Mouse (Mus musculus): ENCODE results near the gene Abcg1. TPM values are rescaled to one million over a fixed set of nuclear protein-coding genes. Genes with fewer than 3 reads are reported as not detected.
A peak's percentile ranks its signal among the peaks of the same experiment; 100 is the strongest.

The Abcg1 gene
- polyA plus RNA-seq, 1 experiment, result not detected

- WGBS, result 59% methylated on average over 9 of the region's 9 CpGs
- Histone ChIP-seq H3K4me3 (ENCODE audit: insufficient read depth, low read depth, low read length) (no peak overlapping the region), H3K27ac (ENCODE audit: insufficient read depth, low read depth, low read length) (no peak overlapping the region), H3K4me1 (ENCODE audit: control insufficient read depth, insufficient read depth, low read length) (no peaks in the 10 kb centered on the region; the same call in 1 of the 2 replicates)
- no peak for TF ChIP-seq POLR2A (IDR thresholded peaks at IDR 0.05; ENCODE audit: insufficient read depth, low read depth, low read length)
- TF ChIP-seq CTCF (IDR thresholded peaks at IDR 0.05; ENCODE audit: insufficient read depth, low read depth, low read length), result no peak
Measured at GRCm38 (mm10) chr17:31125548-31126266, 68.2 kb downstream of the Abcg1 start.

GRCm38 (mm10) chr17:31128708-31129318 is 71.3 kb downstream of the Abcg1 start:
- Histone ChIP-seq H3K4me3 (ENCODE audit: insufficient read depth, low read depth, low read length) (no peak overlapping the region), H3K27ac (ENCODE audit: insufficient read depth, low read depth, low read length) (no peak overlapping the region), H3K4me1 (ENCODE audit: control insufficient read depth, insufficient read depth, low read length) (peaks cover 2% of the 10 kb centered on the region; the same call in 1 of the 2 replicates)
- 87% methylated on average over 9 of the region's 9 CpGs for WGBS
- no peak for TF ChIP-seq CTCF (IDR thresholded peaks at IDR 0.05; ENCODE audit: insufficient read depth, low read depth, low read length)
- TF ChIP-seq POLR2A (IDR thresholded peaks at IDR 0.05; ENCODE audit: insufficient read depth, low read depth, low read length), result no peak

- 57% methylated on average over 2 of the region's 2 CpGs for WGBS
- TF ChIP-seq CTCF (IDR thresholded peaks at IDR 0.05; ENCODE audit: insufficient read depth, low read depth, low read length) (no peak), POLR2A (IDR thresholded peaks at IDR 0.05; ENCODE audit: insufficient read depth, low read depth, low read length) (no peak)
- Histone ChIP-seq H3K27ac (ENCODE audit: insufficient read depth, low read depth, low read length) (no peak within 1 kb of the TSS), H3K4me3 (ENCODE audit: insufficient read depth, low read depth, low read length) (no peak within 1 kb of the TSS), H3K4me1 (ENCODE audit: control insufficient read depth, insufficient read depth, low read length) (peaks cover 4% of the 10 kb centered on the region; the same call in 1 of the 2 replicates)
Measured at GRCm38 (mm10) chr17:31129452-31129851, 72.0 kb downstream of the Abcg1 start, which contains the start of gene Tff3. Gene Tff3 (minus strand): TSS chr17:31129646.

- Histone ChIP-seq H3K27ac (ENCODE audit: insufficient read depth, low read depth, low read length) (no peak overlapping the region), H3K4me1 (ENCODE audit: control insufficient read depth, insufficient read depth, low read length) (peaks cover 4% of the 10 kb centered on the region; the same call in 1 of the 2 replicates), H3K4me3 (ENCODE audit: insufficient read depth, low read depth, low read length) (no peak overlapping the region)
- TF ChIP-seq POLR2A (IDR thresholded peaks at IDR 0.05; ENCODE audit: insufficient read depth, low read depth, low read length) (no peak), CTCF (IDR thresholded peaks at IDR 0.05; ENCODE audit: insufficient read depth, low read depth, low read length) (no peak)
- WGBS, result 82% methylated on average over 10 of the region's 10 CpGs
Measured at GRCm38 (mm10) chr17:31131269-31131821, 73.9 kb downstream of the Abcg1 start.

GRCm38 (mm10) chr17:31133776-31134175 is 76.3 kb downstream of the Abcg1 start:
- TF ChIP-seq CTCF (IDR thresholded peaks at IDR 0.05; ENCODE audit: insufficient read depth, low read depth, low read length) (no peak), POLR2A (IDR thresholded peaks at IDR 0.05; ENCODE audit: insufficient read depth, low read depth, low read length) (no peak)
- 84% methylated on average over 15 of the region's 15 CpGs for WGBS
- Histone ChIP-seq H3K4me1 (ENCODE audit: control insufficient read depth, insufficient read depth, low read length) (peaks cover 4% of the 10 kb centered on the region; the same call in 1 of the 2 replicates), H3K27ac (ENCODE audit: insufficient read depth, low read depth, low read length) (no peak overlapping the region), H3K4me3 (ENCODE audit: insufficient read depth, low read depth, low read length) (no peak overlapping the region)

- 93% methylated on average over 6 of the region's 6 CpGs for WGBS
- H3K4me3 ChIP-seq (ENCODE audit: insufficient read depth, low read depth, low read length), result no peak overlapping the region
- H3K4me1 ChIP-seq (ENCODE audit: control insufficient read depth, insufficient read depth, low read length), result 0 out of 2 replicates have a peak, but pooled peaks cover 4% of the 10 kb centered on the region
- H3K27ac ChIP-seq (ENCODE audit: insufficient read depth, low read depth, low read length), result no peak overlapping the region
- TF ChIP-seq CTCF (IDR thresholded peaks at IDR 0.05; ENCODE audit: insufficient read depth, low read depth, low read length) (no peak), POLR2A (IDR thresholded peaks at IDR 0.05; ENCODE audit: insufficient read depth, low read depth, low read length) (no peak)
Measured at GRCm38 (mm10) chr17:31134913-31135312, 77.4 kb downstream of the Abcg1 start.

GRCm38 (mm10) chr17:31136291-31136690 is 78.8 kb downstream of the Abcg1 start:
- TF ChIP-seq POLR2A (IDR thresholded peaks at IDR 0.05; ENCODE audit: insufficient read depth, low read depth, low read length) (no peak), CTCF (IDR thresholded peaks at IDR 0.05; ENCODE audit: insufficient read depth, low read depth, low read length) (no peak)
- 0 out of 2 replicates have a peak, but pooled peaks cover 3% of the 10 kb centered on the region for H3K4me1 ChIP-seq (ENCODE audit: control insufficient read depth, insufficient read depth, low read length)
- no peak overlapping the region for H3K4me3 ChIP-seq (ENCODE audit: insufficient read depth, low read depth, low read length)
- H3K27ac ChIP-seq (ENCODE audit: insufficient read depth, low read depth, low read length), result no peak overlapping the region
- 81% methylated on average over 3 of the region's 3 CpGs for WGBS

GRCm38 (mm10) chr17:31136821-31137220 is 79.3 kb downstream of the Abcg1 start:
- WGBS, result 92% methylated on average over 1 of the region's 1 CpGs
- no peak for TF ChIP-seq CTCF (IDR thresholded peaks at IDR 0.05; ENCODE audit: insufficient read depth, low read depth, low read length)
- no peak for TF ChIP-seq POLR2A (IDR thresholded peaks at IDR 0.05; ENCODE audit: insufficient read depth, low read depth, low read length)
- Histone ChIP-seq H3K4me1 (ENCODE audit: control insufficient read depth, insufficient read depth, low read length) (0 out of 2 replicates have a peak, but pooled peaks cover 2% of the 10 kb centered on the region), H3K27ac (ENCODE audit: insufficient read depth, low read depth, low read length) (no peak overlapping the region), H3K4me3 (ENCODE audit: insufficient read depth, low read depth, low read length) (no peak overlapping the region)

- 23% methylated on average over 5 of the region's 5 CpGs for WGBS
- 0 out of 2 replicates have a peak, but pooled peaks have one; percentile 14 for TF ChIP-seq CTCF (IDR thresholded peaks at IDR 0.05; ENCODE audit: insufficient read depth, low read depth, low read length)
- TF ChIP-seq POLR2A (IDR thresholded peaks at IDR 0.05; ENCODE audit: insufficient read depth, low read depth, low read length), result no peak
- Histone ChIP-seq H3K4me1 (ENCODE audit: control insufficient read depth, insufficient read depth, low read length) (0 out of 2 replicates have a peak, but pooled peaks cover 2% of the 10 kb centered on the region), H3K4me3 (ENCODE audit: insufficient read depth, low read depth, low read length) (no peak overlapping the region), H3K27ac (ENCODE audit: insufficient read depth, low read depth, low read length) (no peak overlapping the region)
Measured at GRCm38 (mm10) chr17:31138398-31138797, 80.9 kb downstream of the Abcg1 start.

All from olfactory bulb, adult 2 months (tissue).